Mouse (Mus musculus) T-helper 17 cell (primary cell): ENCODE measurements around the gene Dpyd.

ENCODE experiments used
- in situ Hi-C, 2 experiments: fragments of 300-600 bp; cut with MboI, MseI; formaldehyde crosslinking; loops; 1 replicate in 1 of 2; 2 replicates in 1 of 2; pipeline ENCODE4 v1.15.1; 2025; ENCODE audit warnings: high pct_unique_total_duplicates in 2 of 2

The Dpyd gene

DNA sequence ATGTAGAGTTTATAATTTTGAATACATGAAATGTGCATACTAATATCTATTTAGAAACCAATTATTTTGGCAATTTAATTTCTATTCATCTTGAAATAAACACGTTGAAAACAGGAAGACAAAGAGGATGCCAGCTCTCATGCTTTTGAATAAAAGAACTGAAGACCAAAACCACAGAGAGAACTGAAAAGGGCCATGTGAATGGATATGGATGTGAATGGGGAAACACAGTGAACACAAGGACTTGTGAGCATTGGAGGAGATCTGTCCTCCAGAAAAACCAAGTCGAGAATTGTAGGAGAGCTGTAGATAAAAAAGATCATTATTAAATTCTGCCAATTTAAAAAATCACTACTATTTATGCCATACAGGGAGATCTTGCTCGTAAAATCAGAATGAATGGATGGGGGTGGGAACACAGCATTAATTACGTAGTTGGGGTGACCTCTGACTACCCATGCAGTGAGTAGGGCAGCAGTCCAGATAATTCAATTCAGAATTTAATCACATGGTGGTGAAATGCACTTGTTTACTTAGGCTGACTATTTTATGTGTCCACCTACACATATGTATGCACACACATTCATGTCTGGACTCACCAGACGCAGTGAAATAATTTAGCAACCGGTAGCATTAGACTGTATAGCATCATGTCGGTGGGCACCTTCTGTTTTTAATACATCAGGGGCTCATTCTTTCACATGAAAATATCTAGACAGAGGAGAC lies 114.3 kb downstream of the Dpyd start:
- in situ Hi-C loops = loop anchor here (10.0 to 25.0 kb wide), 2 partner anchors 721 to 1811 kb away; no protein-coding TSS in a partner anchor

DNA sequence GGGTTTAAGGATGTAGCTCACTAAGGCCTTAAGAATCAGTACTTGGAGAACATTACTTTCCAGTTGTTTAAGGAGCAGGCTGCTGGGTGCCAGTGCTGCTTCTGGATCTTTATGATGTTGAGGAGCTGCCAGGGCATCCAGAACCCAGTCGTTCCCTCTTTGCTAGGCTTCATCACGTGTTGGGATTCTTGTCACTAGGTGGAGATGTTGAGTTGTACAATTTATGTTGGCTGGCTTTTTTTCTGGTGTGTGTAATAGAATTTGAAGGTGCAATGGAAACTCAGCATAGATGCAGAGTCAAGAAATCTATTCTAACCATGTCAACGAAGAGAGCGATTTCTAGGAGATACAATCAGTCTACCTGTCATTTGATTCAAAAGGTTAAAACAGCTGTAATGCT lies 118.9 kb downstream of the Dpyd start:
- in situ Hi-C loops = loop anchor here in 1 of 2 experiments (25.0 kb wide), 1 partner anchor 1806 kb away; no protein-coding TSS in a partner anchor

DNA sequence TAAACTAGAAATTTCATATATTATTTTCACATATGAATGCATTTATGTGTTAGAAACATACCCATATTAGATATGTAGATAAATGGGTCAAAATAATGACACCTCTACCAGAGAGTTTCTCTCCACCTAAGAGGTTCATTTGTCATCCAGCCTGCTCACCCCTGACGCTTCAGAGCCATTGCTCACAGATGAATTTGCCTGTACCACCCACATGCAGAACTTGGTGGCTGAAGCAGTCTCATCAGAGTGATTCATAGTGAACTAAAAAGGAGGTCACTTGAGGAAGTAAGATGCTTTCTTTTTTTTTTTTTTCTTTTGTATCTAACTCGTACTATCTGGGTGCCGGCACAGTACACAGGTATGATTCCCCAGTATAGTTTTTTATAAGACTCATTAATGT lies 188.3 kb downstream of the Dpyd start:
- in situ Hi-C loops = no loop called here

DNA sequence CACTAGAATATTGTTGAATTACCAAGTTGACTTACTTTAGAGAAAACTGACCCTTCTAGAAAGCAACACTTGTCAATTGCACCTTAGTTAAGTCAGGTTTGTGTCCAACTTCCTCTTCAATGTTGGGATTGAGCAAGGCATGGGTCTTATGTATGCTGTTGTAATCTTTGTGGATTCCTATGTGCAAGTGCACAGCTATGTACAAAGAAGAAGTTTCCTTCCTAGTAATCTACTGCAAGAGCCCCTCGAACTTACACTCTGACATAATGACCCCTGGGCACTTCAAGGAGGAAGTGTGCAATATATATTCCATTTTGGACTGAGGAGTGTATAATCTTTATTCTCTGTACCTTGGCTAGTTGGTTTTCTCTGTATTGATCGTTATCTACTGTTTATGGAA lies 191.7 kb downstream of the Dpyd start:
- in situ Hi-C loops = no loop called here

DNA sequence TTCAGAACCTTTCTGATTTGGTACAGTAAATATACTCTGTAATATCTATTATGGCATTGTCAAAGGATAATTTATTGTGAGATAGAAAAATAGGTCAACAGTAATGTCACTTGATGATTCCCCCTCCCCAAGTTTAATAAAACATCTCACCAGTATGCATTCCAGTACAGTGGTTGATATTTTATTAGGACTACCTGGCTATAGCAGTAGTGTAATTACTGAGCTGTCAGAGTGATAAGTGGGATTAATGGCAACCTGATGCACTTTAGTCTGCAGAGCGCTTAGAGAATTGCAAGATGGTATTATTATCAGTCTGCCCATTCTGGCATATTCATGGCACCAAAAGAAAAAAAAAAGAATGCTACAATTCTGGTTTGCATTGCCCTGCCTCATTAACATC lies 194.2 kb downstream of the Dpyd start:
- in situ Hi-C loops = no loop called here

DNA sequence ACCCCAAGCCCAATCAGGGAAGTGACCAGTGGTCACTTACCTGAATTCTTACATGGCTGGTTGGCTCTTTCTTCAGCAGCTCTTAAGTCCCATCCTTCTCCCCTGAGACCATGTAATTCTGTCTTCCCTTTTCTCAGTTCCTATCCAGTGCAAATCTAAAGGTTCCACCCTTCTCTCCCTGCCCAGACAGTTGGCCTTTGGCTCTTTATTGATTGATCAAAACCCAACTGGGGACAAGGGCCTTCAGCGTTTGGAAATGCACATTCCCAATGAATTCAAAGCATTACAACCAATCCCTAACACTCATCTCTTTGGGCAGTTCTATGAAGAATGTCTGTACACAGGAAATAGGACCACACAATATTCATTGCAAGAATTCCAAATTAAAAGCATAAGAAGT lies 251.0 kb downstream of the Dpyd start:
- in situ Hi-C loops = loop anchor here in 1 of 2 experiments (25.0 kb wide), 1 partner anchor 1049 kb away; no protein-coding TSS in a partner anchor

DNA sequence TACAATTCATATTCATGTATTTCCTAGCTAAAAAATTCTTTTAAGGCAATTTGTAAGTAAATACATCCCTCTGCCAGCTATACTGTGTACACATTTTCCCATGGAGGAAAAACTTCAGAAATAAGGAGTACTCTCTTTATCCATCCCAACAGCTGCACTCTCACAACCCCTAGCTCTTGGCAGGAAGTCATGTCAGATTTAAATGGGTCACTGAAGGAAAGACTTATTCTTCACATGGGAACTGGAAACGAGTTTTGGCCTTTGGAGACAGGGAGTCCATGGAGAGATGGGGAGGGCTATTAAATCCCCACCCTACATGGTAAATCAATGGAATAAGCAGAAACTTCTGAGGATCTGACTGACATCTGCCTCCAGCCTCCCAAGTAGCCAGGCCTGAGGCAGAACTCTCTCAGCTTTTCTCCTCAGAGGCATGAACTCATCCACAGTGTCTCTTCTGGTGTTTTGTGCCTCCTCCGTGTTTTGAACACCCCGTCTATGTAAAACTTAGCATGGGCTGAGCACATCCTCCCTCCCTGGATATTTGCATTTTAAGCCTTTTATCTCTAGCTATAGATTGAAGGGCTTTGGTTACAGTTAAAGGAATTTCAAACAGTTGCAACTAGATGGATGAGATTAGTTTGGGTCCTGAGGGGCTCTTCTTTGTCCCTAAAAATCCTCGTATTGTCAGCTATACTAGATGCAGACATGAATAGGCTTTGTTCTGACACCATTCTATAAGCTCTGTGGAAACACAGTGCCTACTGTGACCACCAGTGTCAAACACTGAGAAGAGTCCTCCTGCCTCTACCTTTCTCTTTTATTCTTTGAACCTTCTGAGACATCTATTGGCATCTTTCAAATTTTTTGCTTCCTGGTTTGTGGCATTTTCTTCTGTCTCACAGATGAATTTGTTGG lies 288.9 kb downstream of the Dpyd start:
- in situ Hi-C loops = no loop called here

DNA sequence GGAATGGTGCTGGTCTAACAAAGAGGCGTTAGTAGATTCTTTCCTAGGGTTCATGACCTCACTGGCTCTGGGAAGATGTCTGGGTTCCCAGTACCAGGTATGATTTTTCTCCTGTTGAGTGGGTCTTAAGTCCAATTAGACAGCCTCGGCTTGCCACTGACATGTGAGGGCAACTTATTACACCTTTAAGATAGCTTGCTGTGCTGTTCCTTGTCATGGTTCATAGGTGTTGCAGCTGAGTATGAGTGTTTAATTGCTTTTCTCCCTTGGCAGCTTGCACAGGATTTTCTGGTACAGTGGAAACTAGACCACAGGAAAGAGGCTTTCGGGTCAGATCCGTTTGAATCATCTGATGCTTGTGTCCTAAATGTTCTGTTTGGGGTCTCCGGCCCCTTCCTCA lies 290.8 kb downstream of the Dpyd start:
- in situ Hi-C loops = no loop called here

DNA sequence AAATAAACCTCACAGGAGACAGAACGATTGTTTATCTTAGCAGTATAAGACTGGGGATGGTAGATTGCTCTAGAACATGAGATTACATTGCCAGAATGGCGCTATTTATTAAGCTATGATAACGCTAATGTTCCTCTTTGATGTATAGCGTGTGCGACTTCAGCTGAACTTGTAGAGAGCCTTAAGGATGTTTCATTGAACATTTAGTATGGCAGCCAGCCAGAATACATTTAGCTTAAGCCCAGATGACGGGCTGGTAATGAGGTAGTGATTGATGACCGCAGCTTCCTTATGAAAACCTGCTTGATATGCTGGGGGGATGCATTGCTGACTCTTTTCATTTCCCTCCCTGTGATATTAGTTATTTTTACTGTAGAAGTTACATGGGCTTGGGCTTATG lies 293.5 kb downstream of the Dpyd start:
- in situ Hi-C loops = no loop called here

DNA sequence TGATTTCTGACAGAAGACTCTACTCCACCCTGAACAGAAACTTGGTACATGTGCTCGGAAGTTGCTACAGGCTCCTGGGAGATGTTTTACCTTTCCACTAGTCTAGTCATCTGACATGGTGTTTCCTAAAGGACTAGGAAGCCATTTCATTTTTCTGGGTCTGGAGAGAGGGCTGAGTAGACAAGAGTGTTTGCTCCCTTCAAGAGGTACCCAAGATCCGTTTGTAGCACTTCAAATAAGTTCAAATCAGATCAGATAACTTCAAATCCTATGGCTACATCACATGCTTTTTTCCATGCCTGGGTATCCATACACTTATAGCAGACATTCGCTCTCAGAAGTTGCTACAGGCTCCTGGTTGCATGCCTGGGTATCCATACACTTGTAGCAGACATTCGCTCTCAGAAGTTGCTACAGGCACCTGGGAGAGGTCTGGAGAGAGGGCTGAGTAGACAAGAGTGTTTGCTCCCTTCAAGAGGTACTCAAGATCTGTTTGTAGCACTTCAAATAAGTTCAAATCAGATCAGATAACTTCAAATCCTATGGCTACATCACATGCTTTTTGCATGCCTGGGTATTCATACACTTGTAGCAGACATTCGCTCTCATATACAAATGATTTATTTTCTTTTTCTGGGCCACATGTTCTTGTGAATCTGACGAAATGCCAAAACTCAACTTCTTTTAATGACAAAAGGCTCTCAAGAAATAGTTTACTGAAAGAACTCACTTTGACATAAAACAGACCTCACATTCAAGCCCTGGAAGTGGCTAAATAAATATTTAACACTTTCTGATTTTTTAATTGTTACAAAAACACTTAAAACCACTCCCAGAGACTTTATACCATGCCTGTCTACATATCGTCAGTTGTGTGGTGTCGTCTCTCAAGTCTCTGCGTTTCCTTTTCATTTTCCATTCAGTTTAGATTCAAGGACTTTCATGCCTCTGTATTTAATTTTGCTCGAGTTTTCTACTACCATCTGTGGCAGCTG lies 307.5 kb downstream of the Dpyd start:
- in situ Hi-C loops = no loop called here

DNA sequence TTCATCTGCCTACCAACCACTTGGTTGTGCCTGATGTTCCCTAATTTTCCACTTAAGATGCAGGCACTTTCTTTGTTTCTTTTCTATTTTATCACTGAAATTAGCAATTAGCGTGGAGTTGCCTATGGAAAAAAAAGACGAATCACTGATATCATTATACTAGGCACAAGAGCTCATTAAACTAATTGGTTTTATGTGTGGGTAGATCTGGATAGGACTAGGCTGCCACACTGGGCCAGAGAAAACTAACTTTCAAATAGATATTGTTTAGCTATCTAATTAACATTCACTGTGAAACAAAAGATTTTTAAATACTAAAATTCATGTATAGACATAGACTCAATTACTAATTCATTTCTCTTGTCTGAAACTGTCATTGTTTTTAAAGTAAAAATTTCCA lies 313.9 kb downstream of the Dpyd start:
- in situ Hi-C loops = no loop called here

DNA sequence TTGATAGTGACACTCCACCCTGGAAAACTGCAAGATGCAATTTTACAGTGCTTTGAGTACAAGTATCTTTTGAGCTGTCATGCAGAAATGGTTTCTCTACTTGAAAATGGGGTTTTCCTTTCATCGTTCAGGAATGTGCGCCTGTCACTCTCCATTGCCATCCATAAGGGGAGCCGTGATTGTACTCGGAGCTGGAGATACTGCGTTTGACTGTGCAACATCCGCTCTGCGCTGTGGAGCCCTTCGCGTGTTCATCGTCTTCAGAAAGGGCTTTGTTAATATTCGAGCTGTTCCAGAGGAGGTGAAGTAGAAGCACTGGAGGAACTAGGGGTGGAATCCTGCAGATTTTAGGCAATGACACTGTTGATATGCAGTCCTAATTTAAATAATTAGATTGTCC lies 337.1 kb downstream of the Dpyd start:
- in situ Hi-C loops = no loop called here

DNA sequence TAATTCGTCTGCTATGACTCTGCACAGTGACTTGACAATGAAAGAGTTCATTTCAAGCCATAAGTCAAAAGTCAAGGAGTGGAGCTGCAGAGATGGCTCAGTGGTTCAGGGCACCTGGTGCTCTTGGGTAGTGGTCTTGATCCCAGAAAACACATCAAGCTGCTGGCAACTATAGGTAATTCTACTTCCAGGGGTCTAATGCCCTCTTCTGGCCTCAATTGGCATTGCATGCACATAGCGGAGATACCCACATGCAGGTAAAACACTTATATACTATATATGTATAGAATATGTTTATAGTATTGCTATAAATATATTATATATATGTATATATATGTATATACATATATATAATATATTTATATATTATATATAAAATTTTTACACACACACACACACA lies 429.4 kb downstream of the Dpyd start:
- in situ Hi-C loops = no loop called here

DNA sequence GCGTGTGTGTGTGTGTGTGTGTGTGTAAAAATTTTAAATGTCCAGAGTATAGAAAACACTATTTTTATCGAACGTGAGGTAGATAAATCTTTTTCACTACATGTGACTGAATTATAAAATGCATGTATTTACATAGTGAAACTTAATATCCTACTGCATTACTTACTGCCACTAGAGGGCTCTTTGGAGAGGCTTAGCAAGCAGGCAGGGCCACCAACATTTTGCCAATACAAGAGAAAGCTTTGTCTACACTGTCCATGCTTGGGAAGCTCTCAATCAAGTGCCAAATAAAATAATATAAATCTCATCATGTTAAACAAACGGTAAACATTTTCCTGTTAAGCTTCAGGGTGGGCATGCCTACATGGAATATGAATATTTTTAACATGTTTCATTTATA lies 429.9 kb downstream of the Dpyd start:
- in situ Hi-C loops = no loop called here

DNA sequence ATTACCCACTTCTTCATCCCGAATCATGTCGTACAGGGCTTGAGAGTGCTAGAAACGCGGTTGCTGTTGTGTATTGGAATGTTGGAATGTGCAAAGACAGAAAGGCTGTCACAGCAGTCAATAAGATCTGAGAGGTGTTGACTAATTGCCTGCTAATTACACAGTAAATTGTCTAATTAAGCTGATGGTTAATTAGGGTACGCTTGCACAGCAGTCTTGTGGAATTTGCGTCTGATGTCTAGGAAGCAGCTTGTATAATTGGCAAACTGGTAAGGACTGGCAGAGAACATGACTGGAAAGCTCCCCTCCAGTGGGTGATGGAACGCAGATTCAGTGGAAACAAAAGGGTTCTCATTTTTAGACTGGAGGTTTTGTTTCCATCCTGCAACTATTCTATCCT lies 459.3 kb downstream of the Dpyd start:
- in situ Hi-C loops = no loop called here

DNA sequence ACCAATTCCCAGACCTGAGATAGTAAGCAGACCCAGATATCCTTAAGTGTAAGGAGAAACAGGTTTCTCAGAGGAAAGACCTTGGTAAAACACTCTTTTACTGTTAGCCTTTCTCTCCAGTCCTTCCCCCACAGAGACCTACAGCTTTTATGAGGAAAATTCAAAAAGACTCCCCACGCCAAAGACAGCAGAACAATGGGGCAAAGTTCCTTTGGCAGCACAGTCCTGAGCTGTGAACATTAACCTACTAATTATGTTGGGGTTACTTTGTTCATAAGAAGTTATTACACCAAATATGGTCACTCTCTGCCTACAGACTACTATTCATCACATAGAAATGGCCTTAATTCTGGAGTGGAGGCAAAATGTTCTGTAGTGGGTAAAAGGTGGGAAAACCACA lies 480.7 kb downstream of the Dpyd start:
- in situ Hi-C loops = no loop called here

DNA sequence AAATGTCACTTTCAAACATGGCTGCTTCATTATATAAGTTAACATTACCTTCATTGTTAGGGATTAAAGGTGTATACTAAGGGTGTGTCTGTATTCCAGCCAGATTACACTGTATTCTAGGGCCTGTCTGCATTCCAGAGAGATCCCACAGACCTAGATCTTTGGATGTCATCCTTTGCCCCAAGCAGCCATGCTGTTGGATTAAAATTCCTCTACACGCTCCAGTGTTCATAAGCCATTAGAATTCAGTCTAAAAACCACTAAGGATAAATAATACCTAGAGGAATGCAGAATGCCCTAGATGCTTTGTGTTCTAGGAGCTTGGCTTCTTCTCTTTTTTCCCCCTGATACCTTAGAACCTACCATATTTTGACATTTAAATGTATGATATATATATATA lies 494.2 kb downstream of the Dpyd start:
- in situ Hi-C loops = no loop called here

DNA sequence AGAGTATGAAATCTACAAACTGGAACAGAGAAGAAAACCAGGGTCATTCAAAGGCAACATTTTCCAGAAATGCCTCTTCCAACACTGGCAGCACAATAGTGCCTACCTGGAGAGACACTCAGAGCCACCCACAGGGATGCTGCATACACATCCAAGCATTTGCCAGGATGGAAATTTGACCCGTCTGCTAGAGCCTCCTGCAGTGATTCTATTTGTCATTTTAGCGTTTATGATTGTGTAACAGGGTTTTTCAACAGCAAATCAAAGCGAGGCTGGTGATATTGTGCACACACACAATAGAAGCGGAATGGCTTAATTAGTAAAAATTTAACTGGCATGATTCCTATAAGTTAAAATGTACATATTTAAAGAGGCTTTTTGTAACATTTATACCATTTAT lies 501.3 kb downstream of the Dpyd start:
- in situ Hi-C loops = no loop called here

DNA sequence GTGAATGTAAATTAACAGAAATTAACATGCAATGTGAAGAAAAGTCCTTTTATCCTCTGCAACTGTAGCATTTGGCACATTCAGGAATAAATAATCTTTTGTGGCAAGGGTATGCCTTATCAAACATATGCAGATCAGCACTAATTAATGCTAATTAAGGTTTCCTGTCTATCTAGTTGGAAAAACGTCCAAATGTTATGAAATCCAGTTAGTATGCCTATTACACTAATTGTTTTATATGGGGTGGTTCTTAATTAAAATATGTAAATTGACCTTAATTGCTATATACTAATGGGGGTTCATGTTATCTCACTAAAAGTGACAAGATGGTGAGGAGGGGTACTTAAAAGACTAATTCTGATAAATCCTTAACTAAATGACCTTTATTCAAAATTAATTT lies 501.7 kb downstream of the Dpyd start:
- in situ Hi-C loops = no loop called here

DNA sequence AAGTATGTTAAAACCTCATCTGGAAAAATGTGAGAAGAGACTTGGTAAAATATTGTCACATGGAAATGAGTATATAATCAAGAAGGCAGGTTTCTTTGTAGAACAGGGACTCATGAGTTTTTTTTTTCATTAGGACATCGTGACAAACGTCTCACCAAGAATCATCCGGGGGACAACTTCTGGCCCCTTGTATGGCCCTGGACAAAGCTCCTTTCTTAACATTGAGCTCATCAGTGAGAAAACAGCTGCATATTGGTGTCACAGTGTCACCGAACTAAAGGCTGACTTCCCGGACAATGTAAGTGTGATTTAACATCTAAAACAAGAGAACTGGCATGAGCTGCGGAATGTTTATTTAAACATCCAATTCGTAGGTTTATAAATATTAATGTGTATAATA lies 502.8 kb downstream of the Dpyd start:
- in situ Hi-C loops = no loop called here

DNA sequence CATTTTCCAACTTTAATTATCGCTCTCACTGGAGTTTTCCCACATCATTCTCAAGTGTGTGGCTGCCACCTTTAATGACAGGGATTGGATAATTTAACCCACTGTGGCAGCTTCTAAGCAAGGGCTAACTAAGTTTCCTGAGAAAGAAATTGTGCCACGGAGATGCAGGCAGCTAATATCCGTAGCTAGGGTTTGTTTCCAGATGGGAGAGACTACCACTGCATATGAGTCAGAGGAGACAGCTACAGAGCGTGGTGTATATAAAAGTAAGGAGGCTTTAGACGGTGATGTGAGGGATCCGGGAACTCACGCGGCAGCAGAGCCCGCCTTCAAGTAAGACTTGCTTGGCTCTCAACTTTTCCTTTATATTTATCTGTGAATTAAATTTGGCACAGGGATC lies 505.3 kb downstream of the Dpyd start:
- in situ Hi-C loops = no loop called here

DNA sequence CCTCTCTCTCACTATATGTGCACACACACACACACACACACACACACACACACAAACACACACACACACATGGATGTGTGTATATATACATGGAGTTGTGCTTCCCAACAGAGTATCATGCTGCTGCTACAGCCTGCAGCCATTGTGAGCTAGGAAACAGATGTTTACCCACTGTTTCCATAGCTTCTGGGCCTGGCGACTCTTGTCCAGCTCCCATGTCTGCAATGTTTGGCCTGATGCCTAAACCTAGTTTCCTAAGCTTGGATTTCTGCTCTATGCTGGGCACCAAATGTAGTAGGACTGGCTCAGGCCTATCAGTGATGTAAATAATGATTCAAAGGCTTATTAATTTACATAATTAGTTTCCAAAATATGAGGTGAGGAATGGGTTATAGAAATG lies 524.7 kb downstream of the Dpyd start:
- in situ Hi-C loops = no loop called here
